Mouse (Mus musculus): ENCODE results near the gene Dld.

Dld gene

GRCm38 (mm10) chr12:31283131-31283530 is 68.1 kb downstream of the Dld start:
- TF ChIP-seq POU5F1 (IDR thresholded peaks at IDR 0.05; ENCODE audit: borderline replicate concordance, low read length), result no peak
- no peak for TF ChIP-seq NANOG (IDR thresholded peaks at IDR 0.05; ENCODE audit: borderline replicate concordance, low read length)
- no peak for TF ChIP-seq CTCF (conservative IDR thresholded peaks at IDR 0.05; ENCODE audit: low read length)
- Histone ChIP-seq H3K4me3 (replicated peaks; ENCODE audit: low read length) (no peak overlapping the region), H3K9me3 (ENCODE audit: low read length) (no peaks in the 10 kb centered on the region), H3K4me1 (replicated peaks; ENCODE audit: low read depth, low read length) (peaks cover 26% of the 10 kb centered on the region), H3K27me3 (ENCODE audit: insufficient read depth, low read length) (no peaks in the 10 kb centered on the region), H3K36me3 (ENCODE audit: insufficient read depth, low read length) (peaks cover 95% of the 10 kb centered on the region)

- Histone ChIP-seq H3K4me1 (replicated peaks; ENCODE audit: low read depth, low read length) (peaks cover 22% of the 10 kb centered on the region), H3K9me3 (ENCODE audit: low read length) (no peaks in the 10 kb centered on the region), H3K4me3 (replicated peaks; ENCODE audit: low read length) (no peak overlapping the region), H3K36me3 (ENCODE audit: insufficient read depth, low read length) (peaks cover 93% of the 10 kb centered on the region), H3K27me3 (ENCODE audit: insufficient read depth, low read length) (no peaks in the 10 kb centered on the region)
- TF ChIP-seq POU5F1 (IDR thresholded peaks at IDR 0.05; ENCODE audit: borderline replicate concordance, low read length) (no peak), NANOG (IDR thresholded peaks at IDR 0.05; ENCODE audit: borderline replicate concordance, low read length) (no peak)
Measured at GRCm38 (mm10) chr12:31282241-31282640, 69.0 kb downstream of the Dld start.
